Mouse (Mus musculus): ENCODE results near the gene Uap1. TPM values are rescaled to one million over a fixed set of nuclear protein-coding genes. Genes with fewer than 3 reads are reported as not detected.

Gene Uap1
- polyA plus RNA-seq, 1 experiment from 2014 or later: 52.2 TPM

GRCm38 (mm10) chr1:170145606-170146005 lies 29.2 kb downstream of the Uap1 start:
- H3K36me3 ChIP-seq: peaks cover 61% of the 10 kb centered on the region
- WGBS: 94% methylated on average over 4 of the region's 4 CpGs
- no peak for ATAC-seq (replicated peaks; ENCODE audit: low FRiP score)
- H3K4me2 ChIP-seq: no peak overlapping the region
- H3K27me3 ChIP-seq: no peaks in the 10 kb centered on the region
- H3K4me3 ChIP-seq (replicated peaks): no peak overlapping the region
- H3K9ac ChIP-seq: no peak overlapping the region
- H3K27ac ChIP-seq: no peak overlapping the region
- no peaks in the 10 kb centered on the region for H3K4me1 ChIP-seq
- H3K9me3 ChIP-seq (replicated peaks): no peaks in the 10 kb centered on the region

GRCm38 (mm10) chr1:170142256-170142871 lies 32.4 kb downstream of the Uap1 start:
- H3K4me2 ChIP-seq: no peak overlapping the region
- 88% methylated on average over 8 of the region's 8 CpGs for WGBS
- H3K27me3 ChIP-seq: no peaks in the 10 kb centered on the region
- ATAC-seq (replicated peaks; ENCODE audit: low FRiP score): no peak
- no peaks in the 10 kb centered on the region for H3K9me3 ChIP-seq (replicated peaks)
- H3K4me3 ChIP-seq (replicated peaks): no peak overlapping the region
- no peak overlapping the region for H3K9ac ChIP-seq
- no peaks in the 10 kb centered on the region for H3K4me1 ChIP-seq
- peaks cover 39% of the 10 kb centered on the region for H3K36me3 ChIP-seq
- no peak overlapping the region for H3K27ac ChIP-seq

DNA sequence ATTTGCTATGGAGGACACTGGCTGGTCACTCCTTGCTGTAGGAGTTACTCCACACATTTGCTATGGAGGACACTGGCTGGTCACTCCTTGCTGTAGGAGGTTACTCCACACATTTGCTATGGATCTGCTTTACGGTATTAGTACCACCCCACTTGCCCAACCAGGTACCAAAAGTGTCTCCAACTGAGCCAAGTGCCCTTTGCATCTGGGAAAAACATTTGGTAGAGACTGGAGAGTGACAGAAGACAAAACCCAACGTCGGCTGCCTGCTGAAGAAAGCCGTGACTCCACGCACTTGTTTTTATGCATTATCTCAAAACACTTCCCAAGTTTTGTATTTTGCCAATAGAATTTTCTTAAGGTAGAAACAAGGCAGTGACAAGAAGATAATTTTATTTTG lies 33.1 kb downstream of the Uap1 start:
- H3K9me3 ChIP-seq (replicated peaks): no peaks in the 10 kb centered on the region
- no peak overlapping the region for H3K4me3 ChIP-seq (replicated peaks)
- H3K4me1 ChIP-seq: no peaks in the 10 kb centered on the region
- H3K9ac ChIP-seq: no peak overlapping the region
- H3K27ac ChIP-seq: no peak overlapping the region
- peaks cover 39% of the 10 kb centered on the region for H3K36me3 ChIP-seq
- H3K4me2 ChIP-seq: no peak overlapping the region
- no peak for ATAC-seq (replicated peaks; ENCODE audit: low FRiP score)
- 94% methylated on average over 5 of the region's 5 CpGs for WGBS
- H3K27me3 ChIP-seq: no peaks in the 10 kb centered on the region

DNA sequence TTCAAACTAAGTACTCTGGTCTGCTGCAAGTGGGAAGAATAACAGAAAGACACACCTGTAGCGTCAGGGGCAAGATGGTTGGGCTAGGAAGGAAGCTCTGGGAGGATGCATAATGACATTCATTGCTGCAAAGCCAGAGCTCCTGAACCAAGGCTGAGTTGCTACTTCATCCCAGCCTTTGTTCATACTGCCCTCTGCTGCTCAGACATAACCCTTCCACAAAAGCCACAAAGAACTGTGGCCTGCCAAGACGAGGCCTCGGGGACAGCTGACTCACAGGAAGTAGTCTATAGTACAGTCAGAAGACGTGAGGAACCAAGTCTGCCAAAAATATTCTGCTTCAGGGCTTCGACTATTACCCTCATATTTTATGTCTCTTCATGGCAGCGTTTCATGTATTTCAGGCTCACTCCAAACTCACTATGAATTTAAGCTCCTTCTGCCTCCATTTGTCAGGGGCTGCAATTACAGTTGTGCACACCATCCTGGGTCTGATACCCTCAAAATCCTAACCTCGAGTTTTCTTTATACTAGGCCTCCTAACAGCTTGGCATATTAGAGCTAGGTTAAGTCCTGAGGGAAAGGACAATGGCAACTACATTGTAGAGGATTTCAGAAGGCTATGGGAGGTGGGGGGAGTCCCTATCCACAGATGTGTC lies 38.3 kb downstream of the Uap1 start:
- no peak overlapping the region for H3K9ac ChIP-seq
- H3K4me3 ChIP-seq (replicated peaks): no peak overlapping the region
- WGBS: 19% methylated on average over 7 of the region's 7 CpGs
- no peak overlapping the region for H3K4me2 ChIP-seq
- peak; percentile 85 for ATAC-seq (replicated peaks; ENCODE audit: low FRiP score)
- H3K27ac ChIP-seq: no peak overlapping the region
- H3K27me3 ChIP-seq: no peaks in the 10 kb centered on the region
- no peaks in the 10 kb centered on the region for H3K9me3 ChIP-seq (replicated peaks)
- peaks cover 5% of the 10 kb centered on the region; the same call in 1 of the 2 replicates for H3K36me3 ChIP-seq
- no peaks in the 10 kb centered on the region for H3K4me1 ChIP-seq

DNA sequence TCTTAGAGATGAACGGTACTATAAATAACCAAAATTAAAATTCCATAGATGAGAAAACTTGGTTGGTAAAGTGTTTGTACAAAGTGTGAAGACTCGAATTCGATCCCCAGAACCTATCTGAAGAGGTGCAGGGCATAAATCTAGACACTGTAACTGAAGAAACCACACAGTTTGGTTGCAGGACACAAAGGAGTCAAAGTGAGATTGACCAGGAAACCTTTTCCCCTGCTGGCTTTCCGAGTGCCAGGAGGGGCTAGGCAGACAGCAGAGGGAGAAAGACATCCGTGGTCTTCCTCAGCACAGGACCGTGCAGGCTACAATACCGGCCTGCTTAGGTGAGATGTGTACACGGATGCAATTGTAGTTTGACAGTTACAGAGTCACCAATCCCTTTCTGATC lies 40.5 kb downstream of the Uap1 start:
- Histone ChIP-seq H3K9ac (no peak overlapping the region), H3K4me2 (no peak overlapping the region), H3K4me1 (no peaks in the 10 kb centered on the region), H3K27me3 (no peaks in the 10 kb centered on the region), H3K4me3 (replicated peaks) (no peak overlapping the region), H3K9me3 (replicated peaks) (no peaks in the 10 kb centered on the region), H3K36me3 (no peaks in the 10 kb centered on the region), H3K27ac (no peak overlapping the region)
- WGBS: 85% methylated on average over 8 of the region's 8 CpGs
- ATAC-seq (replicated peaks; ENCODE audit: low FRiP score): no peak

DNA sequence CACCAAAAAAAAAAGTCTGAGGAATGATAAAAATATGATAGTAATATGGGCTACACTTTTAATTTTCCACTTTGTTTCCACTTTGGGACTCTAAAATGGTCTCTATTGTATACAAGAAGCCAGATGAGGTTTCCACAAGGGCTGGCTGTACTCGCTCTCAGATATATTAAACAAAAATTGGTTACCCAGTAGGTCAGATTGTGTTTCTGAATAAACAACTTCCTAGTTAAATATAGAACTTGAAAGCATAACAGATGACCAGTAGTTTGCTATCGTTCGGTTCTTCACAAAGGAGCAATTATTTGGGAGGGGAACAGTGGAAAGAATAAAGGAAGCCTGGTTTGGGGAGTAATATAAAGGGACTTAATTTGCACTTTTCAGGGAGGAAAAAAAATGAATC lies 43.8 kb downstream of the Uap1 start:
- Histone ChIP-seq H3K4me1 (no peaks in the 10 kb centered on the region), H3K4me3 (replicated peaks) (no peak overlapping the region), H3K36me3 (no peaks in the 10 kb centered on the region), H3K9me3 (replicated peaks) (no peaks in the 10 kb centered on the region), H3K27ac (no peak overlapping the region), H3K4me2 (no peak overlapping the region), H3K9ac (no peak overlapping the region), H3K27me3 (no peaks in the 10 kb centered on the region)
- no peak for ATAC-seq (replicated peaks; ENCODE audit: low FRiP score)
- 37% methylated on average over 3 of the region's 3 CpGs for WGBS

DNA sequence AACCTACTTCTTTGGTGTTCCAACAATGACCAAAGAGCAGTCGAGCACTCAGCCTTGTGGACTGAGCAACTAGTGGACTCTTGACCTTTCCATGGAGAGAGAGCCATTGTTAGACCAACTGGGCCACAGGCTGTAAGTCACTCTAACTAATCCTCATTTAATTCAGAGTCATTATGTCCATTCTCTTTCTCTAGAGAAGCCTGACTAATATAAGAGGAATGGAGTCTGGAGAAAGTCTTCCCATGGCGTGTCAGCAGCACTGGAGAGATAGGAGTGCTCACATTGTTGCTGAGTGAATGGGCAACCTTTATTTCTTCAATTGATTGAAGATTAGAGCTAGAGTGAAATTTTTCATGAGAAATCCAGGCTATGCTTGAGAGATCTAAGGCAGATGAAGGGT lies 50.1 kb downstream of the Uap1 start:
- H3K36me3 ChIP-seq: no peaks in the 10 kb centered on the region
- ATAC-seq (replicated peaks; ENCODE audit: low FRiP score): no peak
- no peak overlapping the region for H3K9ac ChIP-seq
- no peak overlapping the region for H3K4me2 ChIP-seq
- no peaks in the 10 kb centered on the region for H3K9me3 ChIP-seq (replicated peaks)
- 88% methylated on average over 2 of the region's 2 CpGs for WGBS
- no peaks in the 10 kb centered on the region for H3K4me1 ChIP-seq
- H3K27ac ChIP-seq: no peak overlapping the region
- no peaks in the 10 kb centered on the region for H3K27me3 ChIP-seq
- H3K4me3 ChIP-seq (replicated peaks): no peak overlapping the region

DNA sequence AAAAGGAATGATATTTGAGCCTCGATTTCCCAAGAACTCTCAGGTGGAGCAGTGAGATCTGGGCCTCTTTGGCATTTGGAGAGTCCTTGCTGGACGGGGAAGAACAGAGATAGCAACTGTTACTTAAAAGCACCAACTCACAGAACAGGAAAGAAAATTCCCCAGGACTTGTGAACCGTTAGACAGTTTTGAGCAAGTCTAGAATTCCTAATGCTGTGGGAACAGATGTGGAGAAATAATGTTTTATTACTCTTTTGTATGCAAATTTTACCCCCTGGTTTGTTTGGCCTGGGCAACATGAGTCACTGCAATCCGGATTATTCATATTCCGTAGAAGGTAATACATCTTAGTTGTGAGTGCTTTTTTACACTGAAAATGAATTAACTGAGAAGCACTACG lies 61.1 kb downstream of the Uap1 start:
- 88% methylated on average over 6 of the region's 6 CpGs for WGBS
- Histone ChIP-seq H3K4me2 (no peak overlapping the region), H3K9ac (no peak overlapping the region), H3K27me3 (no peaks in the 10 kb centered on the region), H3K27ac (no peak overlapping the region), H3K36me3 (no peaks in the 10 kb centered on the region), H3K4me1 (0 out of 2 replicates have a peak, but pooled peaks cover 7% of the 10 kb centered on the region), H3K4me3 (replicated peaks) (no peak overlapping the region), H3K9me3 (replicated peaks) (no peaks in the 10 kb centered on the region)
- ATAC-seq (replicated peaks; ENCODE audit: low FRiP score): no peak

GRCm38 (mm10) chr1:170112261-170112660 lies 62.5 kb downstream of the Uap1 start:
- WGBS: 93% methylated on average over 10 of the region's 10 CpGs

GRCm38 (mm10) chr1:170111651-170112226 lies 63.0 kb downstream of the Uap1 start:
- no peak for ATAC-seq (replicated peaks; ENCODE audit: low FRiP score)
- no peaks in the 10 kb centered on the region for H3K9me3 ChIP-seq (replicated peaks)
- no peak overlapping the region for H3K4me3 ChIP-seq (replicated peaks)
- no peaks in the 10 kb centered on the region for H3K27me3 ChIP-seq
- H3K27ac ChIP-seq: 0 out of 2 replicates have a peak overlapping the region, but pooled peaks have one; percentile 74
- 80% methylated on average over 16 of the region's 16 CpGs for WGBS
- no peak overlapping the region for H3K9ac ChIP-seq
- 0 out of 2 replicates have a peak overlapping the region, but pooled peaks have one; percentile 49 for H3K4me2 ChIP-seq
- H3K36me3 ChIP-seq: no peaks in the 10 kb centered on the region
- H3K4me1 ChIP-seq: 0 out of 2 replicates have a peak, but pooled peaks cover 7% of the 10 kb centered on the region

More at GRCm38 (mm10) chr1:170112261-170112660, 62.5 kb downstream of the Uap1 start:
- Histone ChIP-seq H3K4me1 (0 out of 2 replicates have a peak, but pooled peaks cover 7% of the 10 kb centered on the region), H3K36me3 (no peaks in the 10 kb centered on the region), H3K4me3 (replicated peaks) (no peak overlapping the region), H3K27me3 (no peaks in the 10 kb centered on the region), H3K9ac (no peak overlapping the region), H3K4me2 (no peak overlapping the region), H3K27ac (no peak overlapping the region), H3K9me3 (replicated peaks) (no peaks in the 10 kb centered on the region)
- ATAC-seq (replicated peaks; ENCODE audit: low FRiP score): no peak

DNA sequence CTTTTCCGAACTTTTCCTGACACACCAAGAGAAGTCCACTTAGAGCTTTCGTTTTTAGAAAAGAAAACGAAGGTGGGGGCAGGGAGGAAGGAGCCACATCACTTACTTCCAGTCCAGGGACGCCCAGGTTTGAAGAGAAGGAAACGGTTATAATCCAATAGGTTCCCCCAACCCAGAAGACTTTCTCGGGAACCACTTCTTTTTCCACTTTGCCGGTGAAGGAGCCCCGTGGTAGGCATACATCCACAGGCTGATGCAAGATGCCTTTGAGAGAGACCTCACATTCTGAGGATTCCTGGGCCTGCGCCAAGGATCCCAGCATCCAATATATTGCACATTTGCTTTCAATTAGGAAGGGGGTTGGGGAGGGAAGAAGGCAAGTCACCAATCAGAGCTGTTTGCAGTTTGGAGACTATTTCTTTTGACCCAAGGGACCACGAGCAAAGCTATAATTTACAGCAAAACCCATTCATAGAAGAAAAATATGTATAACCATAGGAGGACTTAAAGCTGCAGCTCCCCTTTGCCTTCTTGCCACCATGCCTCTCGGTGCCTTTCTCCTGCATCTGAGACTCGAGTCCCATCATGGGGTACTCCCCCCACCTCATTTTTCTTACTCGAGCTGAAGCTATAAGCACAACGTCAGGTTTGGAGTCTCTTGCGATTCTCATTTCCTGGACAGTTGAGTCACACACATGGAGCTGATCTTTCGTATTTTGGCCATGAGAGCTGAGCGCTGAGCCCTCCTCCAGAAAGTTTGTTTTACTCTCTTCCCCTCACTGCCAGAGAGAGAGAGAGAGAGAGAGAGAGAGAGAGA lies 64.0 kb downstream of the Uap1 start, which contains the start of gene Ddr2:
TSS of gene Ddr2 (minus strand) at position 247 of the 817 bp plus-strand sequence.
- H3K9ac ChIP-seq: peak within 1 kb of the TSS; percentile 25; the same call in 1 of the 2 replicates
- ATAC-seq (replicated peaks; ENCODE audit: low FRiP score): no peak; the same call in 1 of the 2 replicates
- H3K4me1 ChIP-seq: 0 out of 2 replicates have a peak, but pooled peaks cover 7% of the 10 kb centered on the region
- WGBS: 60% methylated on average over 17 of the region's 17 CpGs
- peak within 1 kb of the TSS; percentile 74 for H3K27ac ChIP-seq
- peak within 1 kb of the TSS; percentile 41 for H3K4me3 ChIP-seq (replicated peaks)
- H3K4me2 ChIP-seq: peak within 1 kb of the TSS; percentile 49
- H3K36me3 ChIP-seq: no peaks in the 10 kb centered on the region
- no peaks in the 10 kb centered on the region for H3K27me3 ChIP-seq
- H3K9me3 ChIP-seq (replicated peaks): no peaks in the 10 kb centered on the region

Data from kidney, embryonic 15.5 days (tissue).